Mouse (Mus musculus): ENCODE results near the gene Acot12. TPM values are rescaled to one million over a fixed set of nuclear protein-coding genes. Genes with fewer than 3 reads are reported as not detected.

The Acot12 gene
- polyA plus RNA-seq, 1 experiment from 2014 or later, result not detected

DNA sequence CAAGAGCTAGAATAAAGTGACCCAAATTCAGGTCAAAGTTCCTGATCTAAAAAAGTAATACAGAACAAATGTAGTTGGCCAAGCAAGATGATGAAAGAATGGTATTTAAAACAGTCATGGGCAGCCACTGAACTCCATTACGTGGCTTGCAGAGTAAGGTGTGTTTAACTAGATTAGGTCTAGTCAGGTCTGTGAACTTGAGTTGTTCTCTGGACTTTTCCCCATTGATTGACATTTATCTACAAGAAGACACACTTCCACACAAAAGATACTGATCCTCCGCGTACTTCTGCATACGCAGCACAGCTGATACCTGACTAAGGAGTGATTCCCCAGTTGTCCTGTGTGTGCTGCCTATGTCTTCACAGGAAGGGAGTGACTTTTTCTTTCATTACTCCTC, 24.3 kb downstream of the Acot12 start:
- H3K9me3 ChIP-seq (replicated peaks), result no peaks in the 10 kb centered on the region
- H3K36me3 ChIP-seq, result no peaks in the 10 kb centered on the region
- H3K27ac ChIP-seq (replicated peaks), result no peak overlapping the region
- H3K27me3 ChIP-seq (ENCODE audit: low read depth, poor library complexity, severe bottlenecking), result no peaks in the 10 kb centered on the region
- 94% methylated on average over 4 of the region's 4 CpGs for WGBS
- no peaks in the 10 kb centered on the region for H3K4me1 ChIP-seq
- DNase-seq (ENCODE audit: low spot score), result no peak
- no peak overlapping the region for H3K4me3 ChIP-seq

DNA sequence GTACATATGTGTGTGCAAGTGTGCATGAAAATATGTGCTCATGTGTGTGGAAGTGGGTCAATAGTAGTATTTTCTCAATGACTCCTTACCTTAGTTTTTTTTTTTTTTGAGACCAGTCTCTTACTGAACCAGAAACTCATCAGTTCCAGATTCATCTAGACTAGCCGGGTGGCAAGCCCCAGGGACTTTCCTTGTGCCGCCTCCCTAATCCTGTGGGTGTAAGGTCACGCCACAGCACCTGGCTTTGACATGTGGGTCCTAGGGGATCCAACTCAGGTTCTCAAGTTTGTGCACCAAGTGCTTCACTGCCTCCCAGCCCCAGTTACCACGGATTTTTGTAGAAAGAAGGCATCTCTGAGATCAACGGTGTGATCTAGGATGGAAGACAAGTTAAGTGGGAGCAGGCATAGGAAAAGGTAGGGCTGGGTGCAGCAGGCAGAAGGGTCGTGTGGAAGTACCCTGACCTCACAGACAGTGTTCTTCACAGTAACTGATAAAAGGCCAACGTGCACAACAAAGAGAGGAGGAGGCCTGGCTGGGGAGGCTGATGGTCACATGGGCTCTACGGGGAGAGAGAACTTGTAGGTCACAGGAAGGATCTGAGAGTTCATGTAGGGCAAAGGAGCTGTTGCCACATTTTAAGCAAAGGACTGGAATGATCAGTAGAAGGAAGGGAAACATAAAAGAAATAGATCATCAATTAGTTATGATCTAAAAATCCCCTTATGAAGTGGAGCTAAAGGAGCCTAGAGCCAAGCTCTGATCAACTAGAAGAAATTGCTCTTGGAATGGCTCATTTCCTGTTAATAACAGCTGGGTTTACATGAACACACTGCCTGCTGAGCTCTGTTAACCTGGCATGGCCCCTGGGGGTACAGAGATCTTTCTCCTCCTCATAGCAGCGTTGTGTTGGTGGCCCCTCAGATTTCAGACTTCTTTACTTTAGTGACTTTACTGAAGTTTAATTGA, 27.7 kb downstream of the Acot12 start:
- WGBS, result 83% methylated on average over 9 of the region's 9 CpGs
- H3K27me3 ChIP-seq (ENCODE audit: low read depth, poor library complexity, severe bottlenecking), result no peaks in the 10 kb centered on the region

GRCm38 (mm10) chr13:91778092-91778491, 36.8 kb downstream of the Acot12 start:
- no peaks in the 10 kb centered on the region for H3K9me3 ChIP-seq (replicated peaks)
- H3K27ac ChIP-seq (replicated peaks), result no peak overlapping the region
- H3K27me3 ChIP-seq (ENCODE audit: low read depth, poor library complexity, severe bottlenecking), result no peaks in the 10 kb centered on the region
- no peak for DNase-seq (ENCODE audit: low spot score)
- no peak overlapping the region for H3K4me3 ChIP-seq
- H3K4me1 ChIP-seq, result no peaks in the 10 kb centered on the region
- WGBS, result 93% methylated on average over 5 of the region's 5 CpGs
- no peaks in the 10 kb centered on the region for H3K36me3 ChIP-seq

More for the DNA sequence above, 27.7 kb downstream of the Acot12 start:
- DNase-seq (ENCODE audit: low spot score), result no peak
- Histone ChIP-seq H3K4me1 (no peaks in the 10 kb centered on the region), H3K36me3 (no peaks in the 10 kb centered on the region), H3K4me3 (no peak overlapping the region), H3K27ac (replicated peaks) (no peak overlapping the region), H3K9me3 (replicated peaks) (no peaks in the 10 kb centered on the region)

DNA sequence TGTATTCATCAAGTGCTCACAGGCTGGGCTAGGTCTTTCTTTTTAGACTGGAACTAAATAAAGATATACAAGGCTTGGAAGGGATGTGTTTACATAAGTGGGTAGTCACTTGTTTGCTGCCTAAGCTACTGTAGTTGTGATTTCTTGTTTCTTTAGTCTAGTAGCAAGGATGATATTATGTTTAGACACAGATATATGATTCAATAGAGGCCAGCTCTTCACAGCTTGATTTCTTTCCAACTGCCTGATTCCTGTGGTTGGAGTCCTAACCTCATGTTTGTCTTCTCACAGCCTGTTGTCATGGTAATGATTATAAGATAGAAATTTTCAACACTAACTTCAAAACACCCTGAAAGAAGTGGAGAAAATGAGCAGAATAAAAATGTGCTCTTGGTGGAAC, 38.6 kb downstream of the Acot12 start:
- DNase-seq (ENCODE audit: low spot score), result no peak
- Histone ChIP-seq H3K4me1 (no peaks in the 10 kb centered on the region), H3K27ac (replicated peaks) (no peak overlapping the region), H3K36me3 (no peaks in the 10 kb centered on the region), H3K4me3 (no peak overlapping the region), H3K9me3 (replicated peaks) (no peaks in the 10 kb centered on the region), H3K27me3 (ENCODE audit: low read depth, poor library complexity, severe bottlenecking) (no peaks in the 10 kb centered on the region)

GRCm38 (mm10) chr13:91792035-91792434, 50.7 kb downstream of the Acot12 start:
- H3K27me3 ChIP-seq (ENCODE audit: low read depth, poor library complexity, severe bottlenecking), result no peaks in the 10 kb centered on the region
- DNase-seq (ENCODE audit: low spot score), result no peak
- H3K36me3 ChIP-seq, result peaks cover 35% of the 10 kb centered on the region
- H3K4me1 ChIP-seq, result no peaks in the 10 kb centered on the region
- WGBS, result 75% methylated on average over 1 of the region's 1 CpGs
- no peak overlapping the region for H3K27ac ChIP-seq (replicated peaks)
- no peaks in the 10 kb centered on the region for H3K9me3 ChIP-seq (replicated peaks)
- no peak overlapping the region for H3K4me3 ChIP-seq

- Histone ChIP-seq H3K9me3 (replicated peaks) (no peaks in the 10 kb centered on the region), H3K36me3 (peaks cover 64% of the 10 kb centered on the region), H3K4me1 (no peaks in the 10 kb centered on the region), H3K27ac (replicated peaks) (no peak overlapping the region), H3K27me3 (ENCODE audit: low read depth, poor library complexity, severe bottlenecking) (no peaks in the 10 kb centered on the region), H3K4me3 (no peak overlapping the region)
- 96% methylated on average over 13 of the region's 13 CpGs for WGBS
- no peak for DNase-seq (ENCODE audit: low spot score)
Measured at GRCm38 (mm10) chr13:91794926-91795436, 53.7 kb downstream of the Acot12 start.

- no peak overlapping the region for H3K27ac ChIP-seq (replicated peaks)
- no peaks in the 10 kb centered on the region for H3K4me1 ChIP-seq
- WGBS, result 94% methylated on average over 10 of the region's 10 CpGs
- H3K4me3 ChIP-seq, result no peak overlapping the region
- DNase-seq (ENCODE audit: low spot score), result no peak
- no peaks in the 10 kb centered on the region for H3K9me3 ChIP-seq (replicated peaks)
- peaks cover 70% of the 10 kb centered on the region for H3K36me3 ChIP-seq
- H3K27me3 ChIP-seq (ENCODE audit: low read depth, poor library complexity, severe bottlenecking), result no peaks in the 10 kb centered on the region
Measured at GRCm38 (mm10) chr13:91795593-91795992, 54.3 kb downstream of the Acot12 start.

DNA sequence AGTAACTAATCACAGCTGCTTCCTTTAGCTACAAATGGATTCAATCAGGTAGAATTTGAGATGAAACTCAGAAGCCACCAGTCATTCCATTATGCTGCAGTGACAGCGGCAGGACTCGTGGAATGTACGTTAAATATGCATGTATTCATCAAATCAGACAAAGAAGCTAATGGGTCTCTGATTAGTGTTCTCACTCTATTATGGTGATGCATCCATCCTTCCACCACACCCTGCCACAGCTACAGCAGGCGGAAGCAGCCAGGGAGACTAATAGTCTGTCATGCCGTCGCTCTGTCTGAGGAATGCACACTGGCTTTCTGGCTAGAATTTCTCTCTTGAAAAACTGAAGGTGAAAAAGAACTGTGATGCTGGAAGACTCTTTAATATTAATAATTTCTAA, 54.7 kb downstream of the Acot12 start:
- Histone ChIP-seq H3K27ac (replicated peaks) (no peak overlapping the region), H3K4me1 (no peaks in the 10 kb centered on the region), H3K9me3 (replicated peaks) (no peaks in the 10 kb centered on the region), H3K4me3 (no peak overlapping the region), H3K36me3 (peaks cover 74% of the 10 kb centered on the region), H3K27me3 (ENCODE audit: low read depth, poor library complexity, severe bottlenecking) (no peaks in the 10 kb centered on the region)
- 93% methylated on average over 6 of the region's 6 CpGs for WGBS
- no peak for DNase-seq (ENCODE audit: low spot score)

DNA sequence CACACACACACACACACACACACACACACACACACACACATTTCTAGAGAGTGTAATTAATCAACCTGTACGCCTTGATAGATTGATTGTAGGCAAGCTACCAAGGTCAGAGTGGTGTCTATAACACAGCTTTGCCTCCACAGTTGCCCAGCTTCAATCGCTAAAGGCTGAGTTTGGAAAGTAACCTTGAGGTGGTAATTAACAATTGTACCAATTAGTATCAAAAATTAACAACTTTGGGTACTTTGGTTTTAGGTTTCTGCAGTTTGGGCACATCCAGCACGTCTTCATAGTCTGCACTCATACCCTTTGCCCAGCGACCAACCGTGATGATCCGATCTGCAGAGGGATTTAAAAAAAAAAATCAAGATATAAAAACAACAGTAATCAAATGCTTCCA, 55.6 kb downstream of the Acot12 start:
- Histone ChIP-seq H3K4me1 (no peaks in the 10 kb centered on the region), H3K36me3 (peaks cover 84% of the 10 kb centered on the region), H3K4me3 (no peak overlapping the region), H3K27me3 (ENCODE audit: low read depth, poor library complexity, severe bottlenecking) (no peaks in the 10 kb centered on the region), H3K27ac (replicated peaks) (no peak overlapping the region), H3K9me3 (replicated peaks) (no peaks in the 10 kb centered on the region)
- DNase-seq (ENCODE audit: low spot score), result no peak
- WGBS, result 96% methylated on average over 6 of the region's 6 CpGs

GRCm38 (mm10) chr13:91797442-91797841, 56.1 kb downstream of the Acot12 start:
- whole genome bisulfite sequencing, result 93% methylated on average over 10 of the region's 10 CpGs
- Histone ChIP-seq H3K27ac (replicated peaks) (no peak overlapping the region), H3K4me3 (no peak overlapping the region), H3K36me3 (peaks cover 84% of the 10 kb centered on the region), H3K27me3 (ENCODE audit: low read depth, poor library complexity, severe bottlenecking) (no peaks in the 10 kb centered on the region), H3K9me3 (replicated peaks) (no peaks in the 10 kb centered on the region), H3K4me1 (no peaks in the 10 kb centered on the region)
- DNase-seq (ENCODE audit: low spot score), result no peak

GRCm38 (mm10) chr13:91801726-91802125, 60.4 kb downstream of the Acot12 start:
- Histone ChIP-seq H3K36me3 (peaks cover 72% of the 10 kb centered on the region), H3K4me1 (peaks cover 5% of the 10 kb centered on the region; the same call in 1 of the 2 replicates), H3K27ac (replicated peaks) (no peak overlapping the region), H3K4me3 (no peak overlapping the region), H3K9me3 (replicated peaks) (no peaks in the 10 kb centered on the region), H3K27me3 (ENCODE audit: low read depth, poor library complexity, severe bottlenecking) (no peaks in the 10 kb centered on the region)
- 90% methylated on average over 5 of the region's 5 CpGs for WGBS
- no peak for DNase-seq (ENCODE audit: low spot score)

DNA sequence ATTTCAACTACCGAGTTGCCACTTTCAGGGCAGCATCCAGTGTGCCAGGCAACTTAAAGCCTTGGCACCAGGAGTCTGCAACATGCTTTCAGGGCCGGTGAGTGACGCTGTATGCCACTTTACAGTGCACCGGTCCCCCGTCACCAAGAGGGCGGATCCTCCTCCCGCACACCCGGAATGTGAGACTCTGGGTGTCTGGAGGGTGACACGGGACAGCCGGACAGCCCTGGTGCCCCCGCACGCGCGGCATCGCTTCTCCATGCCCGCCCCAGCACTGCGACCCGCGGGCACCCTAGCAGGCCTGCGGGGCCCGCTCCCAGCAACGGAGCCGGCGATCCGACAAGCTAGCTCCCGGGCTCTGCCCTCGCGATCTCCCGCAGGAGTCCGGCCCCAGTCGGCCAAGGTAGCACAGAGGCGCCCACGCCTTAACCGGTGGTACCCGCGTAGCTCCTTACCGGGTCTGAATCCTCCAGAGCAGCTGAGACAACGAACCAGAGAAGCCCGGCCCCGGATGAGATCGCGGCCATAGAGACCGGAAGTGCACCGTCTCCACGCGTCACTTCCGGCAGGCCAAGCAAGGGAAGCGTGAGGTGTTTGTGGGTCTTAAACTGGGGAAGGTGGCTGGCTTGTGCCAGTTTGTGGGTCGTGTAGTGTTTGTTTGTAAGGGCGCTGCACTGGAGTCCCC, 66.0 kb downstream of the Acot12 start, which contains the start of gene Zcchc9:
Gene Zcchc9, minus strand, starts transcription at position 551 of the 685 bp plus-strand sequence.
- Histone ChIP-seq H3K36me3 (peaks cover 20% of the 10 kb centered on the region), H3K9me3 (replicated peaks) (no peaks in the 10 kb centered on the region), H3K4me3 (peak within 1 kb of the TSS; percentile 97), H3K4me1 (peaks cover 13% of the 10 kb centered on the region), H3K27ac (replicated peaks) (peak within 1 kb of the TSS; percentile 96), H3K27me3 (ENCODE audit: low read depth, poor library complexity, severe bottlenecking) (no peaks in the 10 kb centered on the region)
- under 1% methylated on average over 50 of the region's 50 CpGs for WGBS
- peak; percentile 89 for DNase-seq (ENCODE audit: low spot score)
